Comparison of ENCODE assay signal across 10 mouse cellular contexts in the genomic region with DNA sequence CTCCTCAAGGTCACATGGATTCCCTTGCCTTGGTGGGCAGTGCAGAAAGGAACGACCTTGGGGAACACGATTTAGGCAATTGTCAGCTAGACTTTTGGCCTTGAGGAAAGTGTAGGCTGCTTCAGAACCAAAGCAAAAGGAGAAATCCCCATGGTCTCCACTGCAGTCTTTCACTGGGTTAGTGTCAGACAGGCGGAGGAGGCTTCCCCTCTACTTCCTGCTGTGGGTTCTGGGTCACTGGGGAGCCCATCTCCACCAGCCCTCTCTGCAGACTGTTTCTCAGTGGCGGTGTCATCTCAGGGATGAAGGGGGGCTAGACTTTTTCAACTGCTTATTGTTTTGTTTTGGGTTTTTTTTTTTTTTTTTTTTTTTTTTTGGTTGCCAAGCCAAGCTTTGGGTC.
A peak's percentile ranks its signal among the peaks of the same experiment; 100 is the strongest.
DNase-seq lines count a peak whose midpoint lies in the region; ATAC-seq and TF ChIP-seq lines count a peak whose summit lies in the region.
"Had no signal": no experiment of that assay in that cellular context is flagged by ENCODE, and none has a peak within 500 bp of the region (broad histone marks: within the 10 kb centered on the region; RNA-seq: fewer than 3 reads in every experiment).

No protein-coding gene starts in this region.

- peaks cover 36% of the 10 kb centered on the region for H3K79me2 ChIP-seq in myocyte (ENCODE audit: control insufficient read depth, insufficient read depth)

- H3K4me1 ChIP-seq in forebrain, embryonic 15.5 days = peaks cover 32% of the 10 kb centered on the region
- H3K4me1 ChIP-seq: liver, embryonic 15.5 days had no signal

- no peaks in the 10 kb centered on the region for H3K9me3 ChIP-seq in forebrain, embryonic 15.5 days
- H3K9me3 ChIP-seq: G1E; liver, embryonic 15.5 days had no signal

- H3K9ac ChIP-seq in forebrain, embryonic 15.5 days (replicated peaks) = no peak overlapping the region
- H3K9ac ChIP-seq: liver, embryonic 15.5 days had no signal

- TF ChIP-seq POLR2A in myocyte (IDR thresholded peaks at IDR 0.05; ENCODE audit: insufficient read length, low read depth) = no peak

- ATAC-seq in forebrain, embryonic 15.5 days (replicated peaks) = no peak

- no peaks in the 10 kb centered on the region for H3K36me3 ChIP-seq in myocyte (ENCODE audit: control insufficient read depth, insufficient read depth)
- H3K36me3 ChIP-seq in forebrain, embryonic 15.5 days = no peaks in the 10 kb centered on the region
- H3K36me3 ChIP-seq: G1E; liver, embryonic 15.5 days had no signal

- H3K27ac ChIP-seq in forebrain, embryonic 15.5 days (replicated peaks) = no peak overlapping the region
- H3K27ac ChIP-seq: liver, embryonic 15.5 days had no signal

- no peak overlapping the region for H3ac ChIP-seq in myocyte (ENCODE audit: control insufficient read depth, insufficient read length)

- 64% methylated on average over 4 of the region's 4 CpGs for WGBS in forebrain, embryonic 15.5 days

- intact Hi-C loops in gastrocnemius, postnatal 36 days (cut with DNase I) = loop anchor here (5.0 kb wide), 1 partner anchor 78 kb away; a partner anchor contains a TSS

- no peaks in the 10 kb centered on the region for H3K27me3 ChIP-seq in myocyte (ENCODE audit: control insufficient read depth, insufficient read depth, insufficient read length)
- no peaks in the 10 kb centered on the region for H3K27me3 ChIP-seq in forebrain, embryonic 15.5 days
- H3K27me3 ChIP-seq: liver, embryonic 15.5 days had no signal

- H3K4me3 ChIP-seq in myocyte = no peak overlapping the region
- no peak overlapping the region for H3K4me3 ChIP-seq in forebrain, embryonic 15.5 days
- H3K4me3 ChIP-seq: liver, embryonic 15.5 days had no signal

- H3K4me2 ChIP-seq in myocyte (ENCODE audit: low read depth) = peak overlapping the region; percentile 74
- H3K4me2 ChIP-seq in forebrain, embryonic 15.5 days (replicated peaks) = no peak overlapping the region
- H3K4me2 ChIP-seq: liver, embryonic 15.5 days had no signal

- peak; percentile 45 to 49 for DNase-seq in heart, adult 18-20 months
- DNase-seq in heart, postnatal 4 days = no peak
- peak; percentile 10 for DNase-seq in ovary, postnatal 14 days (ENCODE audit: low spot score)
- no peak for DNase-seq in ovary, postnatal 10 days (ENCODE audit: low spot score)
- no peak for DNase-seq in gastrocnemius, postnatal 36 days
- no peak for DNase-seq in layer of hippocampus, adult 9-10 months (ENCODE audit: low spot score)

TF ChIP-seq in myocyte, 11 proteins besides CTCF, POLR2A, EP300 and RAD21:
- TF ChIP-seq TCF3 (IDR thresholded peaks at IDR 0.05; ENCODE audit: insufficient read length, low read depth) (no peak), E2F4 (IDR thresholded peaks at IDR 0.05; ENCODE audit: insufficient read depth) (no peak), TCF12 (IDR thresholded peaks at IDR 0.05; ENCODE audit: insufficient read depth, poor library complexity, severe bottlenecking) (no peak)

Comparison
In these comparisons a context has a peak if more than half of its experiments do, and no peak if none do; other contexts are left out.
1. DNase-seq: peak in heart, adult 18-20 months (2 of 2) and ovary, postnatal 14 days (single experiment); none in heart, postnatal 4 days (single experiment), ovary, postnatal 10 days (single experiment), gastrocnemius, postnatal 36 days (0 of 2) and layer of hippocampus, adult 9-10 months (single experiment).